Mouse (Mus musculus) mouse trophoblast stem cell (cell line): ENCODE data around the gene Ccdc102a.

ENCODE experiments used
- in situ Hi-C, 2 experiments: fragments of 300-500 bp; cut with MseI, MboI; formaldehyde crosslinking; loops; 2 replicates in 1 of 2; 3 replicates in 1 of 2; pipeline ENCODE4 v1.15.1; 2025

Ccdc102a gene

GRCm38 (mm10) chr8:94917851-94918495 lies at the start of gene Ccdc102a:
Ccdc102a (minus strand) TSS chr8:94918098.
- in situ Hi-C loops: no loop called here

DNA sequence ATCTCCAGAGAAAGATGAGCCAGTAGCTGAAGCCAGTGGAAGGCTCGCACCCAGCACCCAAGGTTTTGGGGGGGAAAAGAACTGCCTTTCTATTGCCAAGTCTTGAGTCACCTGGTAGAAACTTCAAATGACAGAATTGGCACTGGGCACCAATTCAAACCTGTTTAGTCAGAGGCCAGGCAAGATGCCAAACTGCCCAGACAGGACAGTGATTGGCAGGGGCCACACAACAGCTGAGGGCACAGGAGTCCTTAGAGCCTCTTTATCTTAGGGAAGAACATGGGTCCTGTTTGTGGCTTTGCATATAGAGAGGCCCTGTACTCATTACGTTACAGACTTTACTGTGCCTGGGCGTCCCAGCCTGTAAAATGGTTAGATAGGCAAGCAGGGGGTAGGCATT lies 49.7 kb upstream of the Ccdc102a start:
- in situ Hi-C loops: no loop called here

GRCm38 (mm10) chr8:94967071-94967470 lies 49.2 kb upstream of the Ccdc102a start:
- in situ Hi-C loops: no loop called here

- in situ Hi-C loops: no loop called here
These were observed 48.7 kb upstream of the Ccdc102a start for GRCm38 (mm10) chr8:94966578-94966977.

GRCm38 (mm10) chr8:94964828-94965227 lies 46.9 kb upstream of the Ccdc102a start:
- in situ Hi-C loops: no loop called here

DNA sequence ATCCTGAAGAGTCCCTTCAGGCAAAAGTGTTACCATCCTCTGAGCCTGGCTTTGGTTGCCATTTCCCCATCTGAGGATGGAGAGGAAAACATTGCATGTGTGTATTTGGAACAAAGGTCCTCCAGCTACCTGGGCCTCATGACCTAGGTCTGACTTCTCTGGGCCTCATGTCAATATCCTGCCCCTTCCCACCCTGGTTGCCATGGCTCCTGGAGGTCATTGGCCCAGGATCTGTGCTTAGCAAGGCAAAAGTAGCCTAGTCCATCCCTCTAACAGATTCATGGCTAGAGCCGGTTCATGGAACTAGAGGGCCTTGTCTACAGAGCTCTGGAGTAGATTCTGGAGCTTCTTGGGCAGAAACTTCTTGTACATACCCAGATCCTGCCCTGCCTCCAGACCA lies 44.3 kb upstream of the Ccdc102a start:
- in situ Hi-C loops: no loop called here

GRCm38 (mm10) chr8:94956078-94956574 lies 38.2 kb upstream of the Ccdc102a start:
- in situ Hi-C loops: no loop called here

DNA sequence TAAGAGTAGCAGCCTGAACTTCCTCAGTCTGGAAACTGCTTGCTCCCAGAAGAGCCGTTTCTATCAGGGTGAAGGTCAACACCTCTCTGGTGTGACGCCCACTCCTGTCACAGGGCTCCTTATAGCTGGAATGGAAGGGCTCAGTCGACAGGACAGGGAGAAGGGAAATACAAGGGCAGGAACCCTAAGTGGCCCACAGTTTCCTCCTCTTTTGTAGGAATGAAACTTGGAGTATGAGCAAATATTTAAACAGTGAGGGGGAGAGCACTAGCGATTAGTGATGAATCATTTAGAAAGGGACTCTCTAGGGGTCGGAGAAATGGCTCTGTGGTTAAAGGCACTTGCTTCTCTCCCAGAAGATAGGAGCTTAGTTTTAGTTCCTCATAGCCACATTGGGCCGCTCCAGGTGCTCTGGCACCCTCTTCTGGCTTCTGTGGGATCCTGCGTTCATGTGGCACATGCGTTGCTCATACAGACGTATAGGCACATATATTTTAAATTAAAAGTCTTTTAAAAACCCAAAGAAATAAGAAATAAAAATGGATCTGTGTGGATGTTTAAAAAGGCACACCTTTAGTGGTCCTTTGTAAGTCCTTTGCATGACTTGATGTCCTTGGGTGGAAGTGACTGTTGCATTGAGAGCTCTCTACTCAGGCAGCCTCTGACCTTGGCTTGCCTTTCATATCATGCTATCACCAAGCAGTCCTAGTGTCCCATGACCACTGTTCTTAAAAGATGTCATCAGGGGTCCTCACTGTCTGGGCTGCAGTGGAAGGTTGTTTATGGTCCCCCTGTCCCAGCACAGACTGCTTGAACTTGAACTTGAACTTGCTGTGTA lies 37.2 kb upstream of the Ccdc102a start:
- in situ Hi-C loops: no loop called here

GRCm38 (mm10) chr8:94954368-94954737 lies 36.5 kb upstream of the Ccdc102a start:
- in situ Hi-C loops: no loop called here

DNA sequence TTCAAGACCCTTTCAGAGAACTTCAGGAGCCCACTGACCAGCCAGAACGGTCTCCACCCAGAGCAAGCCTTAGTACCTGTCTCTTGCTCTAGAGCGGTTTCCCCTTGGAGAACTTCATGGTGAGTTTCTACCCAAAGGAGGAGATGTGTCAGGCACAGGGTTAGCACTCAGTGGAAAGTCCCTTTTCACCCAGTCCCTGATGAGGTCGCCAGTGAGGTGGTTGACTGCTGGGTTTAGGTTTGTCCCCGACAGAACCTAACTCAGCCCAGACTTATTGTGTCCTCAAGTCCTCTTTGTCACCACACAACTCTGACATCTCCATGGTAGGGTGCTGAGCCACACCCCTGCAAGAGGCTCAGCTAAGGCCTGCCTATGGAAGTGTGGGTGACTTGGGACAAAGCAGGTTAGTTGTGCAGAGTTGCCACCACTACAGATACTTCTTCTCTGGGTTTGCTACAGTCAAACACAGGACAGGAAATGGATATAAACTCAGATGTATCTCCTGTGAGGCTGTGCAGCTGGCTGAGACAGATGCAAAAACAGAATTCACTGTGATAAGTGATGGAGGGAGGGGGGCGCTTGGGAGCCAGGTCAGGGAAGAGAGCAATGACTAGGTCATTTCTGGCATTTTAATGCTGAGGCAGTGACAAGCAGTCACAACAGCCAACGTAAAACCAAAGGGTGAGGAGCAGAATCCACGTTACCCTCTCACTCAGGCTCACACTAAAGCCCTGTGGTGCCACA lies 35.9 kb upstream of the Ccdc102a start:
- in situ Hi-C loops: no loop called here

DNA sequence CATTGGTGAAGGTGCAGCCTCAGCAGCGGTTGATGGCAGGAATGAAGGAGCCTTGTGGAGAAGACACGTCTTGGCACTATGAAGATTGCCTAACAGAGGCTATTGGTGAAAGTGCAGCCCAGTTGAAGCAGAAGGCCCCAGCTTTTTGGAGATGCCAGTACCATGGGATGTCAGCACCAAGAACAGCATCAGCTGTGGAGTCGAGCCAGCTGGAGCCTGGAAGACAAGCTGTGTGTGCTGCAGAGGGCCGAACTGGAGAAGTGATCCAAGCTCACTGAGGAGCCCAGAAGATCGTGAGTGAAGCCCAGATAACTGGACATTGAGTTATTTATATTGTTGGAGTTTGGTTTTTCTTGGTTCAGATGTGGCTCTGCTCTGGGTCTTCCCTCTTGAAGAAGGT lies 34.2 kb upstream of the Ccdc102a start:
- in situ Hi-C loops: no loop called here

DNA sequence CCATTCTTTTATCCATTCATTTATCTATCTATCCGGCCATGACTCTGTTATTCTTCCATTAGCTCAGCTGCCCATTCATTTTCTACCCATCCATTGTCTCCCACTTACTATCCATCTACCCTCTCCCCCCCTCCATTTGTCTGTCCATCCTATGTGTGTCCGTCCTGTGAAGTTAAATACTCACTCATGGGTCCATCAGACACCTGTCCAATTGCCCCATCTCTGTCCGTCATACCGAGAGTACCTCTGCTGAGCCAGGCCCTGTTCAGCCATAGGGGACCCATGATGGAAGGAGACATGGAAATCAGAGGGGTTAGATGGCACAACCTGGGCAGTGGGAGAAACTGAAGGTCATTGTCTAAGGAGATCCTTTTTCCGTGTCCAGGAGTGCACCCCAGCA lies 32.6 kb upstream of the Ccdc102a start:
- in situ Hi-C loops: no loop called here

DNA sequence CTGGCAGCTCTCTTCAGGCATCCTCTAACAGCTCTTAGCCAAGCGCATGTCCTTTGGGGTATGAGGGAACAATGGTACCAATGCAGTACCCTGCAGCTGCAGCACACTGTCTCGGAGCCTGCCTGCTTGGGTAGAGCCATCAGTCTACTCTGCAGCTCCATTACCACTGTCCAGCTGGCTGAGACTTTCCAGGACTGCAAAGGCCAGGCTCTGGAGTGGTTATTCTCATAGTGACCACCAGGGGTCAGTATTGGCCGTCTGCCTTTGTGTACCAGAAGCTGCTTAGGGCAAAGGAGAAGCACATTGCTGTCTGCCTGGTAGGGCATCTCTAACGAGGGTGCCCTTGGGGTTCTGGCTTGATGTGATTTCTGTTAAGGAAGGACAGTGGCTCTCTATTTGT lies 32.1 kb upstream of the Ccdc102a start:
- in situ Hi-C loops: no loop called here

DNA sequence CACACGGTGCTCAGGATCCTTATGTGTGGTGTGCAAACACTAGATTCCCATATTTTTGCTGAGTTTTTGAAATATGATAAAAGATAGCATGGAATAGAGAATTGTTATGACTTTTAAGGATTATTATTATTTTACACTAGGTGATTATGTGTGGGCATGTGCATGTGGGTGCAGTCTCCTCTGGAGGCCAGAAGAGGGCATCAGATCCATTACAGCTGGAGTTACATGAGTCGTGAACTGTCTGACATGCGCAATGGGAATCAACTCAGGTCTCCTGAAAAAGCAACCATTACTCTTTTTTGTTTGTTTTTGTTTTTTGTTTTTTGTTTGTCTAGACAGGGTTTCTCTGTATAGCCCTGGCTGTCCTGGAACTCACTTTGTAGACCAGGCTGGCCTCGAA lies 31.1 kb upstream of the Ccdc102a start:
- in situ Hi-C loops: loop anchor here (5.0 kb wide), 1 partner anchor 53 kb away; no protein-coding TSS in a partner anchor

DNA sequence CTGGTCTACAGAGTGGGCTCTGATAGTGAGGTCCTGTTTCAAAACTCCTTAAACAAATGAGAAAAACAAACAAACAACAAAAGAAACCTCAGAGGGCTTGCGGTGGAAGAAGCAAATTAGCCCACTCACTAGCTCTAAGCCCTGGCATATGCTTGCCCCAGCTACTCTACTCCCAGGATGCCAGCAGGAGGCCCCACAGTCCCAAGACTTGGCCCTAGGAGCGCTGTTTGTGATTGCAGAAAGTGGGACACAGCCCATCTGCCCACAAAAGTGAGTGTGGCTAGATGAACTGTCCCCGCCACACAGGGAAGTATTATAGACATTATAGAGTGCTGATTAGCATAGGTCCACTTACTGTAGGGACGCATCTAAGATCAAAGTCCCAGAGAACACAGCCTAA lies 30.5 kb upstream of the Ccdc102a start:
- in situ Hi-C loops: loop anchor here (5.0 kb wide), 1 partner anchor 54 kb away; no protein-coding TSS in a partner anchor

- in situ Hi-C loops: loop anchor here (5.0 kb wide), 1 partner anchor 57 kb away; no protein-coding TSS in a partner anchor
These were observed 27.3 kb upstream of the Ccdc102a start for GRCm38 (mm10) chr8:94945185-94945584.

DNA sequence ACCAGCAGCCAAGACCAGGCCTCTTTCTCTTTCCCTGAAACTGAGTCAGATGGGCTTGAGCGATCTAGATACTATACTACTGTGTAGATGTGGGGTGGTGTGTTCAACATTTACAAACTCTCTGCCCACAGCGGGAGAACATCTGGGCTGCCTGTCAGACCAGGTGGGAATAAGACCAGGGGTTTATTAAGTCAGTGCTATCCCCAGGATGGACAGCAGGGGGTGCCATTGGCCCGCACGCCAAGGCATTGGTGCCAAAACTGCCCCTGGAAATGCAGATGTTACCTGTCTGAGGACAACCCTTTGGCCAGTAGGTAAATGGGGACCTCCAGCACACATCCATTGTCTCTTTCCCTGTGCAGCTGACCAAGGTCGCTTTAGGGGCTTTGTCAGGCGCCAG lies 24.7 kb upstream of the Ccdc102a start:
- in situ Hi-C loops: no loop called here

- in situ Hi-C loops: no loop called here
These were observed 17.3 kb upstream of the Ccdc102a start for GRCm38 (mm10) chr8:94935172-94935571.

- in situ Hi-C loops: no loop called here
These were observed 16.0 kb upstream of the Ccdc102a start for GRCm38 (mm10) chr8:94933918-94934317.

DNA sequence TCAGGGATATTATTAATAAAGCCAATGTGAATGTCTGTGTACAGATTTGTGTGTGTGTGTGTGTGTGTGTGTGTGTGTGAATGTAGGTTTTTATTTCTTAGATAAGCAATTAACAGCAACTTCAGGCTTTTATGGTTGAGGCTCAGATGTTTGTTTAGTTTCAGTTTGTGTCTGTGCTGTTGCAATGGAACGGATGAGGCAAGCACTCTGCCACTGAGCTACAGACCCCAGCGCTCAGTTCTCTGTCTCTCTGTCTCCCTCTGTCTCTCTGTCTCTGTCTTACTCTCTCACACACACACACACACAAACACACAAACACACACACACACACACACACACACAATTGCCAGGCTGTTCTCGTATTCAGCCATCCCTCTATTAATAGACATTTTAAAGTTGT lies 10.3 kb upstream of the Ccdc102a start:
- in situ Hi-C loops: no loop called here

GRCm38 (mm10) chr8:94923405-94923804 lies 5.5 kb upstream of the Ccdc102a start, which contains the start of gene Adgrg5:
Adgrg5 (plus strand) TSS chr8:94923694.
- in situ Hi-C loops: no loop called here

DNA sequence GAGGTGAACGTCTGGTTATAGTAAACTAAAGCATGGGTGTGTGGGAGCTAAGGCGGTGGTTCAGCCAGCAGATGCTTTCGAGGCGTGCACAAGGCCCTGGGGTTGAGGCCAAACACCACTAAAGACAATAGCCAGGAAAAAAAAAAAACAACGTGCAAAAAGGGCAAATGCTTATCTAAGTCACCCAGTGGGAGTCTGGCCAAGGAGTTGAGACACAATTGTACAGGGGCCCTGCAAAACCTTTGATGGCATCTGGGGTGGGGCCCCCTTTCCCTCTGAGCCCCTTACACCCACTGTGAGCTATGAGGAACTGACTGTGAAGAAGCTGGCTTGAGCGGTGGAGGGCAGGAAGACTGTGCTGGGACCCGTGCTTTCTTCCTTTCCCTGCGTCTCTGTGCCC lies 4.7 kb upstream of the Ccdc102a start:
- in situ Hi-C loops: no loop called here
